Mouse (Mus musculus) activated CD4-positive, CD25-positive, alpha-beta regulatory T cell, adult 4 months (primary cell): ENCODE results near the gene Pik3r3. TPM values are rescaled to one million over a fixed set of nuclear protein-coding genes. Genes with fewer than 3 reads are reported as not detected.

Source experiments
- polyA plus RNA-seq, 2 experiments: library from polyadenylated mRNA; unstranded; fragments of 100-300 nt; shearing (Covaris generic); gene quantifications; one replicate each; pipeline ENCODE4 v1.2.1; 2017

Gene Pik3r3
- polyA plus RNA-seq, 2 experiments from 2014 or later: 0.99 to 3.6 TPM

Other genes with a start within 250 kb of the Pik3r3 start
- 10 to 100 TPM; 35.9 to 43.4 TPM for gene Faah, start 203.7 kb upstream of the Pik3r3 start, polyA plus RNA-seq
- gene Nsun4, start 167.7 kb upstream of the Pik3r3 start, polyA plus RNA-seq: 10 to 100 TPM; 21.7 to 26.9 TPM
- 1,000 to 10,000 TPM in 1 of 2 experiments, 100 to 1,000 TPM in 1; 979 to 1,004 TPM for gene Uqcrh, start 146.5 kb upstream of the Pik3r3 start, polyA plus RNA-seq
- gene Lrrc41, start 146.3 kb upstream of the Pik3r3 start, polyA plus RNA-seq: 10 to 100 TPM; 17.5 to 17.9 TPM
- 10 to 100 TPM; 10.2 to 11.8 TPM for gene Rad54l, start 97.9 kb upstream of the Pik3r3 start, polyA plus RNA-seq
- 1 to 10 TPM; 6.0 to 8.2 TPM for gene Pomgnt1, start 97.8 kb upstream of the Pik3r3 start, polyA plus RNA-seq
- under 1 TPM; 0.15 to 0.63 TPM for gene Lurap1, start 70.3 kb upstream of the Pik3r3 start, polyA plus RNA-seq
- not detected for gene Tspan1, start 54.0 kb upstream of the Pik3r3 start, polyA plus RNA-seq
- gene 1700042G07Rik, start 48.2 kb upstream of the Pik3r3 start, polyA plus RNA-seq: not detected
- not detected for gene Gm49337, start 48.2 kb upstream of the Pik3r3 start, polyA plus RNA-seq
- 1 to 10 TPM; 5.2 to 5.8 TPM for gene Mast2, start 242.6 kb downstream of the Pik3r3 start, polyA plus RNA-seq